Mouse (Mus musculus) erythroblast, embryonic 14.5 days (primary cell): Measurements from ENCODE around the gene St5. TPM values are rescaled to one million over a fixed set of nuclear protein-coding genes. Genes with fewer than 3 reads are reported as not detected.
A peak's percentile ranks its signal among the peaks of the same experiment; 100 is the strongest.

Experiments
- H3K27me3 ChIP-seq: 2 replicates; pipeline ENCODE4 v1.6.1; 2012; ENCODE audit warnings: inconsistent platforms; ENCODE audit not compliant: control insufficient read depth
- H3K36me3 ChIP-seq: 2 replicates; pipeline ENCODE4 v1.6.1; 2012; ENCODE audit warnings: mild to moderate bottlenecking, inconsistent platforms; ENCODE audit not compliant: control insufficient read depth
- H3K4me1 ChIP-seq: 2 replicates; pipeline ENCODE4 v1.6.1; 2012; ENCODE audit warnings: inconsistent platforms; ENCODE audit not compliant: control insufficient read depth
- H3K4me3 ChIP-seq: replicated peaks from 2 replicates; pipeline ENCODE3; 2012; ENCODE audit warnings: moderate library complexity, mild to moderate bottlenecking, inconsistent platforms
- H3K9me3 ChIP-seq: 2 replicates; pipeline ENCODE4 v1.6.1; 2012; ENCODE audit warnings: low read length, inconsistent platforms, mixed read lengths; ENCODE audit not compliant: control insufficient read depth
- GATA1 ChIP-seq: IDR thresholded peaks from 2 replicates; pipeline ENCODE4 v1.6.1; 2012; ENCODE audit warnings: low read length, inconsistent platforms, mixed read lengths
- TAL1 ChIP-seq: IDR thresholded peaks from 3 replicates; pipeline ENCODE4 v1.6.1; 2012; ENCODE audit warnings: low read length, inconsistent platforms, mixed read lengths
- polyA plus RNA-seq: library from polyadenylated mRNA; stranded (reverse); fragments of >175 nt; gene quantifications from 2 replicates; pipeline ENCODE4 v1.2.3, GENCODE M21; 2012

The St5 gene
- polyA plus RNA-seq, 1 experiment, result 1.3 TPM

GRCm38 (mm10) chr7:109524442-109524744 is 179.0 kb downstream of the St5 start:
- H3K4me3 ChIP-seq, result no peak overlapping the region
- no peaks in the 10 kb centered on the region for H3K27me3 ChIP-seq
- H3K4me1 ChIP-seq, result peaks cover 36% of the 10 kb centered on the region
- no peaks in the 10 kb centered on the region for H3K9me3 ChIP-seq
- no peak for TF ChIP-seq GATA1
- TF ChIP-seq TAL1, result no peak
- peaks cover 92% of the 10 kb centered on the region for H3K36me3 ChIP-seq

DNA sequence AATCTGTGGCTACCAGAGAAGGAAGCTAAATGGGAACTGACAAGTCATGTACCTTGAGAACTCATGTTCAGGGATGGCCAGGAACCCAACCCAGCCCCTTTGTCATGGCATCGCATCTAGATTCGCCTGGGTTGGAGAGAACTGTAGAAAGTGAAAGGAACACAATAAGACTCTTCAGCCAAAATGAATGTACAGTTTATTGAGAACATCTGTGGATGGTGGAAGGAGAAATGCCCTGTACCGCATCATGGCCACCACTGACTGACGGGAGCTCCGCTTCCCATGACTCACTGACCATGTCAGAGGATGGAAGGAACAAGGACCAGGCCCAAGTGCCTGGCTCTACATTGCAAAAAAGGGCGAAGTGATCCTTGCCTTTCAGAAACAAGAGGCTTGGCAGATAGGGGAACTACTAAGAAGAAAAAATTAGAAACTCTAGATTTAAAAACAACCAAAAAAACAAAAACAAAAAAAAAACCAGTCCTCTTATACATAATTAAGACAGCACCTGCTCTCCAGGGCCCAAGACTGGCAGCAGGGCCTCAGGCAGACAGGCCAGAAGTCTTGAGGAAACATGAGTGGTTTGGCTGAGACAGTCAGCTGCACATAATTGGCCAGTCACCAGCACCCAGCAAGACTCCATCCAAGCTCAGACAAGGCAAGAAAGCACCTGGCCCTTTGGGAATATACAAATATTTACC is 179.5 kb downstream of the St5 start:
- TF ChIP-seq TAL1, result no peak
- no peak for TF ChIP-seq GATA1
- no peak overlapping the region for H3K4me3 ChIP-seq
- H3K36me3 ChIP-seq, result peaks cover 89% of the 10 kb centered on the region
- no peaks in the 10 kb centered on the region for H3K9me3 ChIP-seq
- H3K4me1 ChIP-seq, result peaks cover 38% of the 10 kb centered on the region
- no peaks in the 10 kb centered on the region for H3K27me3 ChIP-seq

GRCm38 (mm10) chr7:109523304-109523703 is 180.1 kb downstream of the St5 start:
- Histone ChIP-seq H3K9me3 (no peaks in the 10 kb centered on the region), H3K27me3 (no peaks in the 10 kb centered on the region), H3K4me1 (peaks cover 39% of the 10 kb centered on the region), H3K4me3 (no peak overlapping the region), H3K36me3 (peaks cover 84% of the 10 kb centered on the region)
- TF ChIP-seq TAL1 (no peak), GATA1 (no peak)

DNA sequence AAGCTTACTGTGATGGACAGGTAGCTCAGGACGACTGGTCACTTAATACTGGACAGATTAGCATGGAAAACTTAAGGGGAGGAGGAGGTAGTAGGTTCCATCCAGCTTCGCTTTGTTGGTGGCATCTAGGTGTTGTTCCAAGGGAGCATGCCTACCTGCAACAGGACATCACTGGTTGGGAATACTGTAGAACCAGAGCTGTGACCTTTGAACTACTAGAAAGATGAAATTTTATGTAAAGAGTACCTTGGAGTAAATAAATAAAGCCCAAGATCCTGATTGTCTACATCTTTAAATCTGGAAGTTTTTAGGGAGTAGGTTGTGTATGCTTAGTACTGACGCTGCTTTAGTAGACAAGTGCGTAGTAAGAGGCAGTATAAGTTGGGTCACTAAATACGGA is 181.3 kb downstream of the St5 start:
- Histone ChIP-seq H3K4me3 (peak overlapping the region; percentile 33), H3K27me3 (no peaks in the 10 kb centered on the region), H3K9me3 (no peaks in the 10 kb centered on the region), H3K36me3 (peaks cover 74% of the 10 kb centered on the region), H3K4me1 (peaks cover 52% of the 10 kb centered on the region)
- TF ChIP-seq GATA1 (no peak), TAL1 (no peak)

GRCm38 (mm10) chr7:109519936-109520335 is 183.5 kb downstream of the St5 start:
- TF ChIP-seq TAL1 (no peak), GATA1 (no peak)
- Histone ChIP-seq H3K27me3 (no peaks in the 10 kb centered on the region), H3K4me1 (peaks cover 59% of the 10 kb centered on the region), H3K9me3 (no peaks in the 10 kb centered on the region), H3K4me3 (peak overlapping the region; percentile 79), H3K36me3 (peaks cover 54% of the 10 kb centered on the region)

DNA sequence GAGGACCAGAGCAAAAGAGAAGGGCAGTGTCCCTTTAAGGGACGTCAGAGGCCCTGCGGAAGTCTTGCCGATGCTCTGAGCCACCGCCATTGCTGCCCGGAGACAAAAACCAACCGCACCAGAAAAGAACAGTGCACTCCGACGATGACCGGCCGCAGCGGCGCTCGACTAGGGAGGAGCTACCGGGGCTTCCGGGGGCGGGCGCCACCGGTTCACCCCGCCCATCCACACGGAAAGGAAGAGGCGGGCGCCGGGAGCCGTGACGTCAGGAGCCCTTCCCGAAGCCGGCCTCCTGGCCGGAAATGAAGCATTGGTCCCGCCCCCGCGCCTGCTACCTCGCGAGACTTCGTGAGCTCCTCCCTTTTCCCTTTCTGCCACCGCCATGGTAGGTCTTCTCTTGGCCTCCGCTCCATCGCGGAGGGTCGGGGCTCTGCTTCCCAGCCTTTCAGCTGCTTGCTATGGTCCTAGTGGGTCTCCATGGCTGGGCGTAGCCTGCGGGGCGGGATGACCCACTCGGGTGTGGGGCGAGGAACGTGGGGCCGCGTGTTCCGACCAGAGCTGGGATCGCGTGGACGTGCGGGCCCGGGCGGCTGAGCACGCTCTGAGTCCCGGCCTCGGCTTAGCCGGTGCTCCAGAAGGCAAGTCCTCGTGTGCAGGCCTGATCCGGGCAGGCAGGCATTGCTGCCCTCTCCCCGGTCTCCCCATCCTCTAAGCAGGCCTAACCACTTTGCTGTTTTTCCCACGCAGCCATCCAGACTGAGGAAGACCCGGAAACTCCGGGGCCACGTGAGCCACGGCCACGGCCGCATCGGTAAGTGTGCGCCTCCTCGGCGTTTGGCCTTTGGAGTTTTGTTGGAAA is 184.3 kb downstream of the St5 start, which contains the start of gene Rpl27a:
Gene Rpl27a, plus strand, starts transcription at position 310 of the 859 bp plus-strand sequence.
- peaks cover 45% of the 10 kb centered on the region for H3K36me3 ChIP-seq
- no peak for TF ChIP-seq TAL1
- no peak for TF ChIP-seq GATA1
- no peaks in the 10 kb centered on the region for H3K27me3 ChIP-seq
- peak within 1 kb of the TSS; percentile 79 for H3K4me3 ChIP-seq
- peaks cover 59% of the 10 kb centered on the region for H3K4me1 ChIP-seq
- no peaks in the 10 kb centered on the region for H3K9me3 ChIP-seq

DNA sequence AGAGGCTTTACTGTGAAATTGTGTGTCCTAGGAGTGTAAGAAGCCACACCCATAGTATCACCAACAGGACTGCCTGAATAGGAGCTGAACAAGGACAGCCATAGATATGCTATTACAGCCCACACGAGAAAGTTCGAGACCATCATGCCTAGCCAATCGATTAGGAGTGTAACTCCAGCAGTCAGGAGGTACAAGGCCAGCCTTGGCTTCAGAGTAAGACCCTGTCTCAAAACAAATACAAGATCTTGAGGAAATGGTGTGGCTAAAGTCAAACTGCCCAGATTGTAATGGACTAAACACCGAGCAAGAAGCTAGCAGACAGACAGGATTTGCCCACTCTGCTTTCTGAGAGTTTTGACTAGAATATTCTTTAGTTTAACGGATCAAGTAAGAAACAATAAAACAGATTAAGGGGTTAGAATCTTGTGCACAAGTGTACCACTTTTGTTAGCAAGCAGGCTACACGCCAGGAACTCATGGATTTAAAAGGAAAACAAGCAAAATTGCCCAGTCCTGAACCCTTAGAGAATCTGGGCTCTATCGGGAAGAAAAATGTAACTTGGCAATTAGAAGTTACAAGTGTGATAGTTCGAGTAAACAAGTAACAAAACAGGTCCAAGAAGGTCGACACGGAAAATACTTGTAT is 185.2 kb downstream of the St5 start:
- Histone ChIP-seq H3K27me3 (no peaks in the 10 kb centered on the region), H3K4me1 (peaks cover 55% of the 10 kb centered on the region), H3K4me3 (peak overlapping the region; percentile 79), H3K9me3 (no peaks in the 10 kb centered on the region), H3K36me3 (peaks cover 36% of the 10 kb centered on the region)
- TF ChIP-seq TAL1 (no peak), GATA1 (no peak)

- H3K4me3 ChIP-seq, result no peak overlapping the region
- H3K9me3 ChIP-seq, result no peaks in the 10 kb centered on the region
- peaks cover 57% of the 10 kb centered on the region for H3K4me1 ChIP-seq
- no peaks in the 10 kb centered on the region for H3K27me3 ChIP-seq
- TF ChIP-seq TAL1 (no peak), GATA1 (no peak)
- peaks cover 20% of the 10 kb centered on the region for H3K36me3 ChIP-seq
Measured at GRCm38 (mm10) chr7:109516500-109516899, 186.9 kb downstream of the St5 start.

DNA sequence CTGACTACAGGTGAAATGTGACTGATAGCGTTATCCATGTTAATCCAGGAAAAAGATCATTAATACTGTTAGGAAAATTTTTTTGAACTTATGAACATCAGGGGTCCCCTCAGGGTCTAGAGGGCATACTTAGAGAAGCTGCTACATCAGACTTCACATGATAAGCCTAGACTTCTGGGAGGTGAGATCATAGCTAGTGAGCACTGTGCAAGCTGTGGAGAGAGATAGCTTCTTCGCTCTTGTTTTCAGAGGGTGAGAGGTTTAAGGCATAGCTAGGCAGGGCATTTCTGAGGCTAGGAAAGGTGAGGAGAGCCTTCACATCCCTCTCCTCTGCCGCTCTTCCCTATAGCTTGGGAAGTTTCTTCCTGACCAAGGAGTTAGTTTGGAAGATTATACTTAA is 191.6 kb downstream of the St5 start:
- no peak for TF ChIP-seq GATA1
- no peak; the same call in 2 of the 3 replicates for TF ChIP-seq TAL1
- no peaks in the 10 kb centered on the region for H3K9me3 ChIP-seq
- H3K27me3 ChIP-seq, result peaks cover 3% of the 10 kb centered on the region; the same call in 1 of the 2 replicates
- no peak overlapping the region for H3K4me3 ChIP-seq
- peaks cover 34% of the 10 kb centered on the region for H3K4me1 ChIP-seq
- no peaks in the 10 kb centered on the region for H3K36me3 ChIP-seq
